Mouse (Mus musculus) heart, embryonic 14.5 days (tissue): ENCODE measurements around the gene Gm867. TPM values are rescaled to one million over a fixed set of nuclear protein-coding genes. Genes with fewer than 3 reads are reported as not detected.

ENCODE experiments used
- ATAC-seq: fragments of 200-750 bp; cut with Nextera tagmentation; 2 replicates; pipeline ENCODE4 v1.8.0; 2017; ENCODE audit warnings: low read depth, moderate TSS enrichment; ENCODE audit not compliant: insufficient number of reproducible peaks, insufficient read depth, low FRiP score
- H3K27ac ChIP-seq, 2 experiments: fragments of 200-500 bp in 1 of 2; fragments of 300-500 bp in 1 of 2; sonication (generic) in 1 of 2; replicated peaks in 1 of 2; 2 replicates each; pipeline ENCODE4 v1.5.1; 2012 to 2014; ENCODE audit warnings: low read depth in 2 of 2, low read length in 2 of 2, control low read depth in 1 of 2, mild to moderate bottlenecking in 1 of 2, mixed read lengths in 1 of 2; ENCODE audit not compliant: control insufficient read depth in 1 of 2, insufficient read depth in 1 of 2
- H3K27me3 ChIP-seq: fragments of 300-500 bp; sonication (generic); 2 replicates; pipeline ENCODE4 v1.6.1; 2014; ENCODE audit warnings: mild to moderate bottlenecking, low read length, control low read depth; ENCODE audit not compliant: control insufficient read depth, insufficient read depth
- H3K36me3 ChIP-seq: fragments of 300-500 bp; sonication (generic); 2 replicates; pipeline ENCODE4 v1.6.1; 2014; ENCODE audit warnings: mild to moderate bottlenecking, control low read depth, low read length, mixed read lengths; ENCODE audit not compliant: control insufficient read depth, insufficient read depth
- H3K4me1 ChIP-seq, 2 experiments: fragments of 200-500 bp in 1 of 2; fragments of 300-500 bp in 1 of 2; sonication (generic) in 1 of 2; 2 replicates each; pipeline ENCODE4 v1.6.1; 2012 to 2014; ENCODE audit warnings: low read length in 2 of 2, control low read depth in 1 of 2, mixed read lengths in 1 of 2; ENCODE audit not compliant: control insufficient read depth in 2 of 2, insufficient read depth in 2 of 2
- H3K4me2 ChIP-seq: fragments of 300-500 bp; sonication (generic); 2 replicates; pipeline ENCODE4 v1.6.1; 2014; ENCODE audit warnings: mild to moderate bottlenecking, low read length
- H3K4me3 ChIP-seq, 2 experiments: fragments of 200-500 bp in 1 of 2; fragments of 300-500 bp in 1 of 2; sonication (generic) in 1 of 2; 2 replicates each; pipeline ENCODE4 v1.5.1; 2012 to 2014; ENCODE audit warnings: low read length in 2 of 2, mild to moderate bottlenecking in 2 of 2, control low read depth in 1 of 2, low read depth in 1 of 2, moderate library complexity in 1 of 2; ENCODE audit not compliant: control insufficient read depth in 1 of 2, insufficient read depth in 1 of 2
- H3K9ac ChIP-seq: fragments of 300-500 bp; sonication (generic); 2 replicates; pipeline ENCODE4 v1.6.1; 2014; ENCODE audit warnings: mild to moderate bottlenecking, low read length
- H3K9me3 ChIP-seq: fragments of 300-500 bp; sonication (generic); 2 replicates; pipeline ENCODE4 v1.6.1; 2016; ENCODE audit warnings: low read length, control low read depth; ENCODE audit not compliant: control insufficient read depth
- WGBS: fragments of 180-500 bp; shearing (Covaris S2); extraction: QIAGEN DNeasy Blood & Tissue Kit; methylation state at CpG from one replicate; pipeline ENCODE4 v1.1.7; 2014; 5-methylcytosine and 5-hydroxymethylcytosine counted together
- polyA plus RNA-seq: library from polyadenylated mRNA; unstranded; fragments of >200 nt; fragmentation: Nextera tagmentation; extraction: Ambion mirVana; gene quantifications from 2 replicates; pipeline ENCODE4 v1.2.1, GENCODE M21; 2014

Gm867 gene
- polyA plus RNA-seq, 1 experiment from 2014 or later, result 0.28 TPM

DNA sequence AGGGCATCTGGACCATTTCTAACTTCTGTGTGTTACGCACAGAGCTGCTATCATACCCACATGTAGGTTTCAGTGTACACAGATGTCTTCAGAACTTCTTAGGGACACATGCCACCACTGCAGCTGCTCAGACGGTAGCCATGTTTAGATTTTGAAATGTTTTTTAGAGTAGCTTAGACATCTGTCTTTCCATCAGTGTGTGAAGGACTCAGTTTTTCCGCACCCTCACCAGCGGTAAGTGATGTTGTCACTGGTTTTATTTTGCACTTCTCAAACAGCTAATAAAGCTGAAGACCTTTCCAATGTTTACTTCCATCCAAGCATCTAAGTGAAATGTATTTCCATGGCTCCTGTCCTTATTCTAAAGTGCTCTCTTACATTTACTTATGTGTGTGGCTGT is 33.6 kb downstream of the Gm867 start:
- Histone ChIP-seq H3K9me3 (no peaks in the 10 kb centered on the region), H3K36me3 (peaks cover 95% of the 10 kb centered on the region), H3K27me3 (no peaks in the 10 kb centered on the region), H3K4me1 (no peaks in the 10 kb centered on the region), H3K4me2 (no peak overlapping the region), H3K27ac (no peak overlapping the region), H3K9ac (no peak overlapping the region), H3K4me3 (no peak overlapping the region)
- WGBS, result 94% methylated on average over 4 of the region's 4 CpGs
- no peak for ATAC-seq

DNA sequence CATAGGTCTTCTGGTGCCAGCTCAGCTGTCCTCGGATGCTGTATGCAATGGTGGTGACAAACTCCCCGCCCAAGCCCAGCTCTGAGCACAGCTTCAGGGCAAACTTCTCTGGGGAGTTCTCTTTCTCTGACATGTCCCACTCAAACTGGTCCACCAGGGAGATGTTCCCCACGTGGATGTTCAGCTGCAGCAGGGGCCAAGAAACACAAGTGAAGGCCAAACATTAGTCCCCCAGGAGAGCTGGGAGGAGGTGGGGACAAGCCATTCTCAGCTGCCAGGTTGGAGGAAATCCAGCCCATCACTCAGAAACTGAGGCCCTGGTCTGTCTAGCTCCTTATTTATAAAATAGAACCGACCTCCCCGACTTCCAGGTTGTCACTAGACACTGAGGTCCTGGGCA is 36.1 kb downstream of the Gm867 start:
- Histone ChIP-seq H3K27ac (no peak overlapping the region), H3K9me3 (no peaks in the 10 kb centered on the region), H3K9ac (no peak overlapping the region), H3K4me3 (no peak overlapping the region), H3K27me3 (no peaks in the 10 kb centered on the region), H3K36me3 (peaks cover 90% of the 10 kb centered on the region), H3K4me2 (no peak overlapping the region), H3K4me1 (peaks cover 0 to 4% of the 10 kb centered on the region in 2 experiments; a peak in 3 of 4 replicates)
- WGBS, result 82% methylated on average over 5 of the region's 5 CpGs
- no peak for ATAC-seq

DNA sequence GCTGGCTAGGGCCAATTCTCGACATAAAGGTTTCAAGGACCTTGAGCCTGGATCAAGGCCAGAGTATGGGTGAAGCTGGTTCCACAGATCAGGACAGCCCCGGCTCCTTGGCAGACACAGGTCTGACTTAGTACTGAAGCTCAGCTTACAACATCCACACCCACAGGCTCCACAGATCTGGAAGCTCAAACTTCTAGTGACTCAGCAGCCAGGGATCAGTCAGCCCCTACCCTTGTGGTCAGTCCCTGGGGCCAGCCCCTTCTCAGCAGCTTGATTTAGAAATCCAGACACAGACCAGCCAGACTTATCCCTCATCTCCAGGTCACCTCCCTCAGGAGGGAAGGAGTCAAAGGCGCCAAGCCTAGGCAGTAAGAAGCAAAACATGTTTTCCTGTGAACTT is 41.6 kb downstream of the Gm867 start:
- Histone ChIP-seq H3K9me3 (no peaks in the 10 kb centered on the region), H3K4me3 (no peak overlapping the region), H3K4me1 (peaks cover 10 to 24% of the 10 kb centered on the region in 2 experiments), H3K4me2 (0 out of 2 replicates have a peak overlapping the region, but pooled peaks have one; percentile 1), H3K36me3 (peaks cover 84% of the 10 kb centered on the region), H3K27ac (peak overlapping the region; percentile 65 to 69), H3K9ac (peak overlapping the region; percentile 47; the same call in 1 of the 2 replicates), H3K27me3 (no peaks in the 10 kb centered on the region)
- WGBS, result 26% methylated on average over 3 of the region's 3 CpGs
- ATAC-seq, result peak; percentile 49

DNA sequence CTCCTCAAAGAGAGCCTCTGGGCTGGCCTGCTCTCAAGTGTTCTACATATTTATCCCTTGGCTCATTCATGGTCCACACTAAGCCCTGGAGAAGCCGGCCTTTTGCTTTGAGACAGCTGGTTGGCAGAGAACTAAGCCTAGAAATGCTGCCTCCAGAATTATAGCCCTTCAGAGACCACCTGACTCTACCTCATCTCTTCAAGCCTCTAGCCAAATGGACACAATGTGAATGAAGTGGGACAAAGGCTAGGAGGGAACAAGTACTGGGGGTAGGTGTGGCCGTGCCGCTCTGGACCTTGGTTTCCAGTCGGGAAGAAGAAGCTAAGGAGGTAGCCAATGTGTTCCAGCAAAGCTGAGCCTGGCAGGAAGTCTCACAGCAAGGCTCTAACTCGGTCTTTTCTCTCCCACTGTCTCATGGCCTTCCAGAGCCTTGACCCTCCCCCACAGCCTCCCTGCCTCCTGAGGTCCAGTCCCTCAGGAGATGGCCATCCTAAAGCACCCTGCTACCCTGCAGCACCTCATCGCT is 42.4 kb downstream of the Gm867 start:
- WGBS, result 72% methylated on average over 6 of the region's 6 CpGs
- ATAC-seq, result no peak
- Histone ChIP-seq H3K4me3 (no peak overlapping the region), H3K9ac (peak overlapping the region; percentile 47; the same call in 1 of the 2 replicates), H3K27me3 (no peaks in the 10 kb centered on the region), H3K4me1 (peaks cover 12 to 28% of the 10 kb centered on the region in 2 experiments), H3K27ac (peak overlapping the region; percentile 65 to 69), H3K36me3 (peaks cover 79% of the 10 kb centered on the region), H3K4me2 (no peak overlapping the region), H3K9me3 (no peaks in the 10 kb centered on the region)

DNA sequence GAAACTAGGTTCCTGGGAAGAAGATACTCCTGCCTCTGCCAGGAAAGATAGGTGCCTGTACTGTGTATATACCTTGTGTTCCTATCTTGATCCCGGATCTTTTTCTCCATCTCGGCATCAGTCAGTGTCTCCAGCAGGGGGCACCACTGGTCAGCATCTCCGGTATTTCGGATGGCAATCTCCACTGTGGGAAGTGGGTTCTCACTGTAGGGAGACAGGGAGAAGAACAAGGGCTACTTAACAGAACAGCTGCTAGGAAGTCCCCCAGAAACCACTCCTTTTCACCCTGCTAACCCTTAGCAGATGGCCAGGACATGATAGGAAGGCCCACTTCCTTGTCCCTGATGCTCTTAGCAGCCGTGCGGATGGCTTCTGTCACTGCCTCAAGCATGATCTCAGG is 43.1 kb downstream of the Gm867 start:
- H3K4me2 ChIP-seq, result no peak overlapping the region
- H3K4me3 ChIP-seq, result no peak overlapping the region
- H3K9ac ChIP-seq, result no peak overlapping the region
- no peak for ATAC-seq
- no peaks in the 10 kb centered on the region for H3K27me3 ChIP-seq
- WGBS, result 45% methylated on average over 6 of the region's 6 CpGs
- H3K4me1 ChIP-seq, result peaks cover 14 to 28% of the 10 kb centered on the region in 2 experiments
- H3K27ac ChIP-seq, result no peak overlapping the region
- peaks cover 72% of the 10 kb centered on the region for H3K36me3 ChIP-seq
- H3K9me3 ChIP-seq, result no peaks in the 10 kb centered on the region

DNA sequence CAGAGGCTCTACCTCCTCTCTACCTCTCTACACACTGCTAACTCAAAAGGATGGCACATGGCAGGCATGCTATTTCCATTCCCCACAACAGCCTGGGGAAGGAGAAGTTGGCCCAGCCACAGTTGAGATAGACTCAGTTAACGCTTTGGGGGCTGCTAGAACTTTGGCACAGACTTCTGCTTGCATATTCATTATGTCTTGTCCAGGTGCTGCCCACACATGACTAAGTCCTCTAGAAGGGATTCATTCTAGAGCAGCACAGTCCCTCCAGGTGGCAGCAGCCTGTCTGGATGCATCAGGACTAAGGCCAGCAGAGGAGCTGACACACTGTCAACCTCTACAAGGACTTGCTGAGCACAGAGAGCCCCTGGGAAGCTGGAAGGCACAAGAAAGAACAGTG is 44.3 kb downstream of the Gm867 start:
- H3K4me1 ChIP-seq, result peaks cover 14 to 28% of the 10 kb centered on the region in 2 experiments
- H3K9me3 ChIP-seq, result no peaks in the 10 kb centered on the region
- 88% methylated on average over 1 of the region's 1 CpGs for WGBS
- no peak overlapping the region for H3K27ac ChIP-seq
- peaks cover 60% of the 10 kb centered on the region for H3K36me3 ChIP-seq
- no peak overlapping the region for H3K9ac ChIP-seq
- ATAC-seq, result no peak
- no peak overlapping the region for H3K4me2 ChIP-seq
- no peaks in the 10 kb centered on the region for H3K27me3 ChIP-seq
- no peak overlapping the region for H3K4me3 ChIP-seq

DNA sequence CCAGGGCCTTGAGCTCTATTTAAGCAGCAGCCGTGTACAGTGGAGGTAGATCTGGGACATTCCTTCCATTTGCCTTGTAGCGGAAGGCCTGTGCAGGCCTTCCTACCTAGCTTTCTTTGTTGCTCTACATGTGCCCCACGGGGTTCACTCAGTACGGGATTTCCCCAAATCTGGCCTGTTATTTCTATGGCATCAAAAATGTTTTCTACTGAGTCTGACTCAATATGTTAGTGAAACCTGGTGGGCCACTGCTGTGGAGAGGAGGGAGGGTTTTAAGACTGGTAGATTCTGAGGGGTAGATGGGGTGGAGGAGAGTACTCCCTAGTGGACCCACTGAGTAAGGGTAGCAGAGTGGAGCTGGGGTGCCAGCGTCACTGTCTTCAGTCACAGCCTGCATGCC is 44.7 kb downstream of the Gm867 start:
- Histone ChIP-seq H3K27me3 (no peaks in the 10 kb centered on the region), H3K9me3 (no peaks in the 10 kb centered on the region), H3K4me3 (no peak overlapping the region), H3K9ac (no peak overlapping the region), H3K27ac (no peak overlapping the region), H3K4me2 (no peak overlapping the region), H3K36me3 (peaks cover 55% of the 10 kb centered on the region), H3K4me1 (peaks cover 14 to 28% of the 10 kb centered on the region in 2 experiments)
- 96% methylated on average over 5 of the region's 5 CpGs for WGBS
- ATAC-seq, result no peak

DNA sequence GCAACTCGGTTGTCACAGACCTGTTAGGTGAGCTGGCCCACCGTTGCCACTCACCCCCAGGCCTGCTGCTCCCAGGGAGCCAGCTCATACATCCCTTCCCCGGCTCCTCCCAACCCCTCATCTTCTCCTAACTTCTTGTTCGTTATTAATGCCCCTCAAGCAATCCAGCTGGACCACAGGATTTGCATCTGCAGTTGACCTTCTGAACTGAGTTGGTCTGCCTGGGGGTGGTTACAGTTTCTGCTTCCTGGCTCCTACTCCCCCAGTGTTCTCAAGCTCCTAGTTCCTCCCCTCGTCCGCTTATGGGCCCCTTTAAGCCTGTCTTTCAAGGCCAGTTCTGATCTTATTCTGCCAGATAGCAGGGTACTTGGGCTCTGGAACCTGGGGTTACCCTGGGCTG is 45.9 kb downstream of the Gm867 start:
- no peak overlapping the region for H3K4me2 ChIP-seq
- no peak overlapping the region for H3K27ac ChIP-seq
- H3K4me3 ChIP-seq, result no peak overlapping the region
- no peaks in the 10 kb centered on the region for H3K9me3 ChIP-seq
- no peak for ATAC-seq
- H3K9ac ChIP-seq, result no peak overlapping the region
- peaks cover 49% of the 10 kb centered on the region for H3K36me3 ChIP-seq
- WGBS, result 70% methylated on average over 6 of the region's 6 CpGs
- peaks cover 14 to 27% of the 10 kb centered on the region in 2 experiments for H3K4me1 ChIP-seq
- no peaks in the 10 kb centered on the region for H3K27me3 ChIP-seq
